Mouse (Mus musculus) liver, embryonic 13.5 days (tissue): ENCODE data around the gene Meis3. TPM values are rescaled to one million over a fixed set of nuclear protein-coding genes. Genes with fewer than 3 reads are reported as not detected.

Source experiments
- ATAC-seq: fragments of 200-750 bp; cut with Nextera tagmentation; 2 replicates; pipeline ENCODE4 v1.8.0; 2017; ENCODE audit warnings: low read depth, mild to moderate bottlenecking, moderate number of reproducible peaks, moderate library complexity
- DNase-seq: peaks from one replicate; pipeline ENCODE4 v3.0.0; 2022
- H3K27ac ChIP-seq: fragments of 300-500 bp; sonication (generic); 2 replicates; pipeline ENCODE4 v1.5.1; 2015; ENCODE audit warnings: moderate library complexity, mild to moderate bottlenecking, inconsistent platforms
- H3K27me3 ChIP-seq: fragments of 300-500 bp; sonication (generic); 2 replicates; pipeline ENCODE4 v1.6.1; 2015; ENCODE audit warnings: mild to moderate bottlenecking, inconsistent platforms
- H3K36me3 ChIP-seq: fragments of 300-500 bp; sonication (generic); 2 replicates; pipeline ENCODE4 v1.6.1; 2015; ENCODE audit warnings: mild to moderate bottlenecking, inconsistent platforms
- H3K4me1 ChIP-seq: fragments of 300-500 bp; sonication (generic); replicated peaks from 2 replicates; pipeline ENCODE4 v1.6.1; 2015; ENCODE audit warnings: inconsistent platforms
- H3K4me2 ChIP-seq: fragments of 300-500 bp; sonication (generic); 2 replicates; pipeline ENCODE4 v1.6.1; 2015; ENCODE audit warnings: inconsistent platforms, mild to moderate bottlenecking, moderate library complexity
- H3K4me3 ChIP-seq: fragments of 300-500 bp; sonication (generic); replicated peaks from 2 replicates; pipeline ENCODE4 v1.5.1; 2015; ENCODE audit warnings: mild to moderate bottlenecking, inconsistent platforms
- H3K9ac ChIP-seq: fragments of 300-500 bp; sonication (generic); 2 replicates; pipeline ENCODE4 v1.6.1; 2015; ENCODE audit warnings: mild to moderate bottlenecking, inconsistent platforms
- H3K9me3 ChIP-seq: fragments of 300-500 bp; sonication (generic); replicated peaks from 2 replicates; pipeline ENCODE4 v1.6.1; 2016; ENCODE audit warnings: inconsistent platforms
- WGBS: fragments of 180-500 bp; shearing (Covaris S2); methylation state at CpG from one replicate; pipeline ENCODE4 v1.1.7; 2015; ENCODE audit not compliant: insufficient replicate concordance; 5-methylcytosine and 5-hydroxymethylcytosine counted together
- polyA plus RNA-seq: library from polyadenylated mRNA; unstranded; fragments of >200 nt; fragmentation: Nextera tagmentation; extraction: Ambion mirVana; gene quantifications from 2 replicates; pipeline ENCODE4 v1.2.1, GENCODE M21; 2015

Gene Meis3
- 2.1 and 2.3 TPM in 2 replicates for polyA plus RNA-seq

GRCm38 (mm10) chr7:16174597-16175541, at the start of gene Meis3:
Gene Meis3, plus strand, starts transcription at chr7:16175090.
- Histone ChIP-seq H3K27ac (no peak within 1 kb of the TSS), H3K4me3 (peak within 1 kb of the TSS; percentile 49), H3K36me3 (no peaks in the 10 kb centered on the region), H3K4me1 (0 out of 2 replicates have a peak, but pooled peaks cover 3% of the 10 kb centered on the region), H3K27me3 (peaks cover 60% of the 10 kb centered on the region), H3K4me2 (peak within 1 kb of the TSS; percentile 65), H3K9me3 (no peaks in the 10 kb centered on the region), H3K9ac (no peak within 1 kb of the TSS)
- DNase-seq (no peak), ATAC-seq (peak; percentile 10; the same call in 1 of the 2 replicates)
- WGBS: under 1% methylated on average over 42 of the region's 42 CpGs

GRCm38 (mm10) chr7:16125829-16126228, 49.1 kb upstream of the Meis3 start:
- Histone ChIP-seq H3K27ac (no peak overlapping the region), H3K4me3 (no peak overlapping the region), H3K9me3 (no peaks in the 10 kb centered on the region), H3K4me1 (peaks cover 12% of the 10 kb centered on the region), H3K4me2 (no peak overlapping the region), H3K9ac (no peak overlapping the region), H3K27me3 (peaks cover 15% of the 10 kb centered on the region), H3K36me3 (no peaks in the 10 kb centered on the region)
- WGBS: 74% methylated on average over 9 of the region's 9 CpGs
- DNase-seq (no peak), ATAC-seq (no peak)

GRCm38 (mm10) chr7:16128344-16128743, 46.5 kb upstream of the Meis3 start:
- DNase-seq (no peak), ATAC-seq (no peak)
- Histone ChIP-seq H3K9ac (no peak overlapping the region), H3K27ac (no peak overlapping the region), H3K4me2 (no peak overlapping the region), H3K9me3 (no peaks in the 10 kb centered on the region), H3K4me3 (no peak overlapping the region), H3K36me3 (no peaks in the 10 kb centered on the region), H3K27me3 (peaks cover 41% of the 10 kb centered on the region), H3K4me1 (peaks cover 12% of the 10 kb centered on the region)
- WGBS: 57% methylated on average over 6 of the region's 6 CpGs

GRCm38 (mm10) chr7:16128899-16129298, 46.0 kb upstream of the Meis3 start:
- no peak overlapping the region for H3K4me2 ChIP-seq
- H3K4me3 ChIP-seq: no peak overlapping the region
- no peak overlapping the region for H3K27ac ChIP-seq
- no peaks in the 10 kb centered on the region for H3K36me3 ChIP-seq
- 59% methylated on average over 5 of the region's 5 CpGs for WGBS
- H3K27me3 ChIP-seq: peaks cover 45% of the 10 kb centered on the region
- peaks cover 12% of the 10 kb centered on the region for H3K4me1 ChIP-seq
- H3K9me3 ChIP-seq: no peaks in the 10 kb centered on the region
- DNase-seq (no peak), ATAC-seq (no peak)
- no peak overlapping the region for H3K9ac ChIP-seq

GRCm38 (mm10) chr7:16129421-16129845, 45.5 kb upstream of the Meis3 start, which contains the start of gene Slc8a2:
Gene Slc8a2, plus strand, starts transcription at chr7:16129826.
- ATAC-seq (peak; percentile 69), DNase-seq (peak; percentile 68)
- Histone ChIP-seq H3K27ac (no peak within 1 kb of the TSS), H3K36me3 (no peaks in the 10 kb centered on the region), H3K27me3 (peaks cover 45% of the 10 kb centered on the region), H3K4me3 (peak within 1 kb of the TSS; percentile 38), H3K4me1 (peaks cover 12% of the 10 kb centered on the region), H3K4me2 (peak within 1 kb of the TSS; percentile 58), H3K9ac (no peak within 1 kb of the TSS), H3K9me3 (no peaks in the 10 kb centered on the region)
- WGBS: 6% methylated on average over 12 of the region's 12 CpGs

GRCm38 (mm10) chr7:16129846-16130691, 44.8 kb upstream of the Meis3 start:
- under 1% methylated on average over 38 of the region's 38 CpGs for WGBS
- Histone ChIP-seq H3K27ac (no peak overlapping the region), H3K4me2 (peak overlapping the region; percentile 58), H3K36me3 (no peaks in the 10 kb centered on the region), H3K4me1 (peaks cover 12% of the 10 kb centered on the region), H3K4me3 (peak overlapping the region; percentile 38), H3K9ac (no peak overlapping the region), H3K27me3 (peaks cover 45% of the 10 kb centered on the region), H3K9me3 (no peaks in the 10 kb centered on the region)
- DNase-seq (no peak), ATAC-seq (peak; percentile 33; the same call in 1 of the 2 replicates)

- WGBS: 33% methylated on average over 13 of the region's 13 CpGs
- Histone ChIP-seq H3K4me2 (no peak overlapping the region), H3K27me3 (peaks cover 45% of the 10 kb centered on the region), H3K9ac (no peak overlapping the region), H3K27ac (no peak overlapping the region), H3K36me3 (no peaks in the 10 kb centered on the region), H3K9me3 (no peaks in the 10 kb centered on the region), H3K4me1 (peaks cover 12% of the 10 kb centered on the region), H3K4me3 (no peak overlapping the region)
- no peak for DNase-seq
- no peak for ATAC-seq
Observed at GRCm38 (mm10) chr7:16130956-16131634, 43.8 kb upstream of the Meis3 start.

- Histone ChIP-seq H3K36me3 (no peaks in the 10 kb centered on the region), H3K9ac (no peak overlapping the region), H3K9me3 (no peaks in the 10 kb centered on the region), H3K27ac (no peak overlapping the region), H3K4me3 (no peak overlapping the region), H3K4me1 (peaks cover 12% of the 10 kb centered on the region), H3K27me3 (peaks cover 45% of the 10 kb centered on the region), H3K4me2 (no peak overlapping the region)
- WGBS: 13% methylated on average over 7 of the region's 7 CpGs
- DNase-seq: no peak
- ATAC-seq: no peak
Observed at GRCm38 (mm10) chr7:16132161-16132581, 42.7 kb upstream of the Meis3 start.

GRCm38 (mm10) chr7:16132926-16133325, 42.0 kb upstream of the Meis3 start:
- no peaks in the 10 kb centered on the region for H3K9me3 ChIP-seq
- no peak overlapping the region for H3K27ac ChIP-seq
- WGBS: 41% methylated on average over 3 of the region's 3 CpGs
- no peak overlapping the region for H3K4me3 ChIP-seq
- no peak overlapping the region for H3K4me2 ChIP-seq
- no peak overlapping the region for H3K9ac ChIP-seq
- H3K4me1 ChIP-seq: peaks cover 12% of the 10 kb centered on the region
- no peaks in the 10 kb centered on the region for H3K36me3 ChIP-seq
- DNase-seq (no peak), ATAC-seq (no peak)
- peaks cover 45% of the 10 kb centered on the region for H3K27me3 ChIP-seq

GRCm38 (mm10) chr7:16133691-16134090, 41.2 kb upstream of the Meis3 start:
- Histone ChIP-seq H3K4me3 (no peak overlapping the region), H3K9ac (no peak overlapping the region), H3K4me1 (peaks cover 12% of the 10 kb centered on the region), H3K36me3 (no peaks in the 10 kb centered on the region), H3K27me3 (peaks cover 45% of the 10 kb centered on the region), H3K9me3 (no peaks in the 10 kb centered on the region), H3K27ac (no peak overlapping the region), H3K4me2 (no peak overlapping the region)
- WGBS: 74% methylated on average over 9 of the region's 9 CpGs
- ATAC-seq (no peak), DNase-seq (no peak)
